Mouse (Mus musculus): ENCODE data around the gene Stau1. TPM values are rescaled to one million over a fixed set of nuclear protein-coding genes. Genes with fewer than 3 reads are reported as not detected.

Gene Stau1
- polyA plus RNA-seq, 1 experiment from 2014 or later = 124 TPM

DNA sequence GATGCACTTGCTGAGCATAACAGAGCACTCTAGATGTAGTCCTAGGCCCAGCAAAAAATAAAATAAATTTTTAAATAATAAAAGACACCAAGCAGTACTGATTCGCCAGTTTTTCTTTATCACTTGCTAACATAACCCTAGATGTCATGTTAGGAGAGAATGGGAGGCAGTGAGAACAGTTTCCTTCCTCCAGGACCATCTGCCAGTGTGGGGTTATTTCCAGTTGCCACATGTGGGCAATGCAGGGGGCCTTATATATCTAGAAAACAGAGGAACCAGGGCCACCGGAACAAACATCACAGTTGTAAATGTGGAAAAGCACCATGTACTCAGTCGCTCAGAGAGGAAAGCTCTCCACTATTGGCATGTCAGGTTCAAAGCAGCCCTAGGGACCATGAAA is 18.6 kb downstream of the Stau1 start:
- Histone ChIP-seq H3K4me3 (no peak overlapping the region), H3K9me3 (no peaks in the 10 kb centered on the region), H3K27me3 (no peaks in the 10 kb centered on the region), H3K36me3 (no peaks in the 10 kb centered on the region), H3K9ac (replicated peaks) (no peak overlapping the region), H3K4me2 (replicated peaks) (no peak overlapping the region), H3K27ac (replicated peaks) (no peak overlapping the region), H3K4me1 (peaks cover 13% of the 10 kb centered on the region; the same call in 1 of the 2 replicates)
- WGBS = 88% methylated on average over 3 of the region's 3 CpGs
- ATAC-seq (replicated peaks) = no peak

DNA sequence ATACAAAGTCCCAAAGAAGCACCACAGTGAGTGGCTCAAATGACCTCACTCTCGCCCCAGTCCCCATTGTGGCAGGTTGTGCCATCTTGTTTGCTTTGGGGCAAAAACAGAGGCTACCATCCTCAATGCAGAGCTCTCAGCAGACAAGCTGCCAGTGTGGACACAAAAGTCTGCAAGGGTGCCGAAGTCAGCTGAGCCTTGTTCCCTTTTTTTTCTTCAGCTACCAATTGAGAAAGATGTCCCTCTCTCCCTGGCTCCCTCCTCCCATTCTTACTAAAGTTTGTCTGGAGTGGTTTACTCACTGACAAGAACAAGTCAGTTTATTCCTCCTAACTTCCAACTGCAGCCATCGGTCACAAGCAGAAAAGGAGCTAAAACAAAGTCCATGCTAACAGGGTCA is 19.7 kb downstream of the Stau1 start:
- H3K9me3 ChIP-seq = no peaks in the 10 kb centered on the region
- no peak for ATAC-seq (replicated peaks)
- H3K27me3 ChIP-seq = no peaks in the 10 kb centered on the region
- H3K36me3 ChIP-seq = no peaks in the 10 kb centered on the region
- peaks cover 13% of the 10 kb centered on the region; the same call in 1 of the 2 replicates for H3K4me1 ChIP-seq
- 76% methylated on average over 3 of the region's 3 CpGs for WGBS
- H3K4me2 ChIP-seq (replicated peaks) = no peak overlapping the region
- H3K4me3 ChIP-seq = no peak overlapping the region
- no peak overlapping the region for H3K9ac ChIP-seq (replicated peaks)
- no peak overlapping the region for H3K27ac ChIP-seq (replicated peaks)

DNA sequence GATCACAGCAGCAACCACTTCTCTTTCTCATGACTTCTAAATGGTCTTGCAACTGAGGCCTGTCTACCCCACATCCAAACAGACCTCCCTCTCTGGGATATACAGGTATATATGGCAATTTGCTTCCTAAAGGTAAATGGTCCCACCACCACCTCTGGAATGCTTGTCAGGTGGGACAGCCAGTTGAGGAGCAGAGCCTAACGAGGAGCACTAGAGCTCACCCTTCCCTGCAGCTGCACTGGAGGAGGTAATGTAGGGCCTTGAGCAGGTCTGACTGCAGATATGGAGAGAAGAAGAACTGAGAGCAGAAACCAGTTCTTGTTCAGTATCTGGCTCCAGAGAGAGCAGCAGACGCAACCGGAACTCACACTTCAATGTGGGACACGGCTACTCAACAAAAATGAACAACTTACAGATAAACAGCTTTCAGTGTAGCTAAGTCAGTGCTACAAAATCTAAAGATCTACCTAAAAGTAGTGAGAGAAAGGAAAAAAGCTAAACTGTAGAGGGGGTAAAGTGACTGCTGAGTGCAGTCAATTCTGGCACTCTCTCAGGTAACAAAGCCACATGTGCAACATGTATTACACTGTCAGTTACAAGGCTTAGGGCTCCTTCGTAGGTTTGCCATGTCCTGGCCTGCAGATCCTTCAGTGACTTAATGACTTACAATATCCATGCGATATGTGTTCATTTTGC is 21.8 kb downstream of the Stau1 start:
- Histone ChIP-seq H3K4me3 (no peak overlapping the region), H3K4me1 (peaks cover 13% of the 10 kb centered on the region; the same call in 1 of the 2 replicates), H3K36me3 (no peaks in the 10 kb centered on the region), H3K27ac (replicated peaks) (no peak overlapping the region), H3K9me3 (no peaks in the 10 kb centered on the region), H3K9ac (replicated peaks) (no peak overlapping the region), H3K27me3 (no peaks in the 10 kb centered on the region), H3K4me2 (replicated peaks) (no peak overlapping the region)
- 86% methylated on average over 6 of the region's 6 CpGs for WGBS
- no peak for ATAC-seq (replicated peaks)

DNA sequence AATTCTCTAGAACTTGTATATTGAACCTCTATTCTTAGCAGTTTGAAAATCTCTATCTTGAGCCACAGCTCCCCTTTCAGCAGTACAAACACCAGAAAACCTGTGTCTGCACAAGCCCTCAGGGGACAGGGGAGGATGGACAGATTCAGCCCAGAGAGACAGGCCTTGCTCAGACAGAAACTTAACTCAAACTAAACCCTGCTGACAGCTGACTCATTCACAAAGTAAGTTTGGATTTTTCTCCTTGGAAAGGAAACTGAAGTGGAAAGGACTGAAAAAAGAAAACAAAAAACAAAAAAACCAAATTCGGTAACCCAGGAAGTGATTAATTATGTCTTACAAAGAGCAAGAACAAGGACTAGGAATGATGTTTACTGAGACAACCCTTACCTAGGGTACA is 22.9 kb downstream of the Stau1 start:
- 70% methylated on average over 1 of the region's 1 CpGs for WGBS
- peaks cover 13% of the 10 kb centered on the region; the same call in 1 of the 2 replicates for H3K4me1 ChIP-seq
- no peak overlapping the region for H3K9ac ChIP-seq (replicated peaks)
- H3K36me3 ChIP-seq = no peaks in the 10 kb centered on the region
- H3K9me3 ChIP-seq = no peaks in the 10 kb centered on the region
- ATAC-seq (replicated peaks) = no peak
- H3K4me3 ChIP-seq = no peak overlapping the region
- H3K27me3 ChIP-seq = no peaks in the 10 kb centered on the region
- no peak overlapping the region for H3K27ac ChIP-seq (replicated peaks)
- H3K4me2 ChIP-seq (replicated peaks) = no peak overlapping the region

DNA sequence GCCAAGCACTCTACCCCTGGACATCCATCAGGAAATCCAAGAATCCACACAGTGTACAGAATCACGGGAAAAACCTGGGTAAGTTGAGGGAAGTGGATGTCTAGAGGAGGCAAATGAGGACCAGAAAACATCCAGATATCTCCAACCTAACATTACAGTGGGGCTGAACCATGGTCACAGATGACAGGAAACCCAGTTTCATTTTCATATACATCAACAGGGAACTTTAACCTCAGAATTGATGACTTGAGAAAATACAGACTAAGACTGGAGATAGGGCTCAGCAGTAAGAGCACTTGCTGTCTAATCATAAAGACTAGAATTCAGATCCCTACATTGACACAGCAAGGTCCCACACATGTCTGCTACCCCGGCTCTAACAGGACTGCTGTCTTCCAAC is 31.3 kb downstream of the Stau1 start:
- no peak overlapping the region for H3K27ac ChIP-seq (replicated peaks)
- no peak overlapping the region for H3K9ac ChIP-seq (replicated peaks)
- H3K27me3 ChIP-seq = no peaks in the 10 kb centered on the region
- H3K4me3 ChIP-seq = no peak overlapping the region
- no peaks in the 10 kb centered on the region for H3K4me1 ChIP-seq
- no peaks in the 10 kb centered on the region for H3K9me3 ChIP-seq
- H3K36me3 ChIP-seq = peaks cover 10% of the 10 kb centered on the region
- no peak for ATAC-seq (replicated peaks)
- WGBS = 90% methylated on average over 2 of the region's 2 CpGs
- no peak overlapping the region for H3K4me2 ChIP-seq (replicated peaks)

DNA sequence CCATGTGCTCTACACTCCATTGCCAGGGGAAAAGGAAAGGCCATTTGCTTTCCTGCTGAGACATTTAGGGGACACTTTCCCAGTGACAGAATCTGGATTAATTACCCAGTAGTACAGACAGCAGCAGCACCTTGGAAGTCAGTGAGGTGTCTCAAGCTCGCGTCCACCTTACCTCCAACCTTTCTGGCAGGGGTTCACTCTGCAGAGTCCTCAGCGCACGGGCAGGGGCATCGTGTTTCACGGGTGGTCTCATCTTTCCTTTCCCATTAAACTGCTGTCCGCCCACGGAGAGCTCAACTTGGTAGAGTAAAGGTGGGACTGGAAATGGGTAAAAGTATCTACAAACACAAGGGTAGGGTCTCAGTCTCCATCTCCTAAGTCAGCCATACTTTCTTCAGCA is 32.8 kb downstream of the Stau1 start:
- H3K27me3 ChIP-seq = no peaks in the 10 kb centered on the region
- H3K4me2 ChIP-seq (replicated peaks) = no peak overlapping the region
- peaks cover 16% of the 10 kb centered on the region for H3K36me3 ChIP-seq
- H3K27ac ChIP-seq (replicated peaks) = no peak overlapping the region
- 96% methylated on average over 8 of the region's 8 CpGs for WGBS
- H3K4me1 ChIP-seq = no peaks in the 10 kb centered on the region
- H3K9me3 ChIP-seq = no peaks in the 10 kb centered on the region
- no peak overlapping the region for H3K9ac ChIP-seq (replicated peaks)
- H3K4me3 ChIP-seq = no peak overlapping the region
- no peak for ATAC-seq (replicated peaks)

DNA sequence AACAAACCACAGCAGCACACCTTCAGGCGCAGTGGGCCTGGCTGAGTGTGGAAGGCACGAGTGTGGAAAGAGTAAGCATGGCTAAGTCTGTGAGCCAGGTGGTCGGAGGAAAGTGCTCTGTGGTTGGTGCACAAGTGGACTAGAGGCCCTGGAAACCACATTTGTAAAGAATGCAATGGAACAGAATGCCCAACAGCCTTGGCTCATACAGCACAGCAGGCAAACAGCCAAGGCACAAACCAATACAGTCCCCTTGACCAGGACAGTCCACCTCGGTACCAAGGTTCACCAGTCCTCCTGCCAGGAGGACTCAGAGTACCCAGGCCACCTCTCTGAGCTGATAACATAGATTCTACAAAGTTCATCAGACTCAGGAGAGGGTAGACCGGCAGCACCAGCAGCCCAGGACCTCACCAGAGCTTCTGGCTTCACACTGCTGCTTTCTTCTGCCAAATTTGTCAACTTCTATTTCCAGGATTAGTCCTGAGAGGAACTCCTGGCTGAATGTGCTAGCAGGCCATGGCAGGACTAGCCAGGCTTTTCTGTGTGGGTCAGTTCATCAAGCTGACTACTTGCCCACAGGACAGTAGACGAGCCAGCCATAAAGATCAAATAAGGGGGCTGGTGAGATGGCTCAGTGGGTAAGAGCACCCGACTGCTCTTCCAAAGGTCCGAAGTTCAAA is 35.3 kb downstream of the Stau1 start:
- Histone ChIP-seq H3K27me3 (no peaks in the 10 kb centered on the region), H3K4me3 (no peak overlapping the region), H3K9ac (replicated peaks) (no peak overlapping the region), H3K4me2 (replicated peaks) (no peak overlapping the region), H3K27ac (replicated peaks) (no peak overlapping the region), H3K9me3 (no peaks in the 10 kb centered on the region), H3K36me3 (peaks cover 21% of the 10 kb centered on the region), H3K4me1 (no peaks in the 10 kb centered on the region)
- 87% methylated on average over 8 of the region's 8 CpGs for WGBS
- no peak for ATAC-seq (replicated peaks)

DNA sequence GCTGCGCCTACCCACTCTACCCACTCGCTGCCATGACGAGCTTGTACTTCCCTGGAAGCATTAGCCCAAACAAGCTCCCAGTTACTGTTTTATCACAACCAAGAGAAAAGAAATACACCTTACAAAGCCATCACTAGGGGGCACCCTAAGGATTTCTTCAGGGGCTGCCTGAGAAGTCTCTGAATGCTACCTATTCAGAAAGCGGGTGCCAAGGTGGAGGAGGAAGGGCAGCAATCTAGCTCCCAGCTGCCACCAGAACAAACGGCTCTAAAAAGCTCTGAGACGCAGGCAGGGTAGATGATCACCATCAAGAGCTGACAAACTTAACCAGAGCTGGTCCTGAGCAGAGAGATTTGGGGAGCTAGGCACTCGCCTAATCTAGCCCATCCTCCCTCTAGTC is 39.3 kb downstream of the Stau1 start:
- Histone ChIP-seq H3K4me2 (replicated peaks) (no peak overlapping the region), H3K27ac (replicated peaks) (no peak overlapping the region), H3K4me3 (no peak overlapping the region), H3K9ac (replicated peaks) (no peak overlapping the region), H3K9me3 (no peaks in the 10 kb centered on the region), H3K4me1 (0 out of 2 replicates have a peak, but pooled peaks cover under 1% of the 10 kb centered on the region), H3K36me3 (peaks cover 56% of the 10 kb centered on the region), H3K27me3 (no peaks in the 10 kb centered on the region)
- 66% methylated on average over 7 of the region's 7 CpGs for WGBS
- ATAC-seq (replicated peaks) = no peak

DNA sequence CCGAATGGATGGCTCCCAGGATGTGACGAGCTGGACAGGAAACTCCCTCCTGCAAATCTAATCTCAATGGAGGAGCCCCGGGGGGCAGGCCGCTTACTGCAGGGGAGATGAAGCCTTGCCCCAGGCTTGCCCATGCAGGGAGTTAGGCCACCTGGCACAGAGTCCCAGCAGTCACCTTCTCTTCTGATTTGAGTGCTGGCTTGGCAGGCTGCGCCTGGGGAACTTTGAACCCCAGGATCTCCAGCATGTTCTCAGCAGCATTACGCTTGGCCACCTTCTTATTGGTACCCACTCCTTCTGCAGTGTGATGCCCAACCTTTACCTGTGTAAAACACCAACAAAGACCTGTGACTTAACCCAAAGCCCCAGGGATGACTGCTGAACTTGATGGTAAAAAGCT is 43.9 kb downstream of the Stau1 start:
- Histone ChIP-seq H3K9ac (replicated peaks) (no peak overlapping the region), H3K9me3 (no peaks in the 10 kb centered on the region), H3K27ac (replicated peaks) (no peak overlapping the region), H3K4me2 (replicated peaks) (no peak overlapping the region), H3K4me1 (peaks cover 10% of the 10 kb centered on the region), H3K4me3 (no peak overlapping the region), H3K36me3 (peaks cover 80% of the 10 kb centered on the region), H3K27me3 (no peaks in the 10 kb centered on the region)
- 82% methylated on average over 6 of the region's 6 CpGs for WGBS
- ATAC-seq (replicated peaks) = no peak

DNA sequence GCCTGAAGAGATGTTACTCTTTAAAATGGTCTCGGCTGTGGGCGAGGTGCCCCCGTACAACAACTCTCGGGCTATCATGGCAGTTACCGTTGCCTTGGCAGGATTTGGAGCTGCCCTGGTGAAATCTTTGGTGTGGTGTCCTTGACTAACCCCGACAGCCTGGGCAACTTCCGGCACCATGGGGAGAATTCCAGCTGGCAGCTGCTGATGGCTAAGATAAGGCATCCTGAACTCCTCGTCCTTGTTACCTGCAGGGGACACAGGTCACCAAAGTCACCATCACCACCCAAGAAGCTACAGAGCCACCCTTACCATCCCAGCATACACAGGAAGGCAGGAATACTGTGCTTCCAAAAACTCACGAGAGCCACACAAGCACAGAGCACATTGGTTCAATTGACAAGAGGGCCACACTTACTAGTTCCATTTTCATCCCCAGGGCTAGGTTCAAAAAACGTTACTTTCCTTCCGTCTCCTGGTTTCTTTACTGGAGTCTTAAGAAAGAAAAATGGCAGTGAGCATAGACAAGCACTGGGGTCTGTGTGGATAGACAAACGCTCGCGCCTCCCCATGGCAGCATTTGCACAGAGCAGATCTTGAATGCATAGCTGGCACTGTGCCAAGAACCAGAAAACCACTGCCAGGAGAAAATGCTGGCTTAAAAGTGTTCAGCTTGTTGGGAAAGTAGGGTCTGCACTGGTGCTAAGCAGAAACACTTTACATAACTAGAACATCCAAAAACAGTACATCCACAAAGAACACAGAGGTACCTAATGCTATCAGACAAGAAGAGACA is 45.0 kb downstream of the Stau1 start:
- peak; percentile 61 for ATAC-seq (replicated peaks)

DNA sequence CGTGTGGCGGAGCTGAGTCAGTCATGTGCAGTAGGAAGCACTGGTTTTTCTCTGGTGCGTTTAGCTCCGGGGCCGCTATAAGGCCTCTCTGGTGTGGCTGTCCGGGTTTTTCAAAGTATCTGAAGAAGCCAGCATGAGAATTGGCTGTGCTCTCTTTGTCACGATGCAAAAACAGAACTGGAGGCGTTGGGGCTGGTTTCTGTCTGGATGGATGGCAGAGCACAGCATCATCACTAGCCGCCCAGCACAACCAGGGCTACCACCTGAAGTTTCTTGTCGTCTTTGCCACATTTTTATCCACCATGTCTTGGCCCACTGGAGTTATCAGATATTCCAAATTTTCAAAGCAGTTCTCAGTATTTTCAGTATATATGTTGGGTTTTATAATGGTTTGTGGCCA is 47.2 kb downstream of the Stau1 start:
- Histone ChIP-seq H3K4me2 (replicated peaks) (no peak overlapping the region), H3K9ac (replicated peaks) (no peak overlapping the region), H3K36me3 (peaks cover 87% of the 10 kb centered on the region), H3K27ac (replicated peaks) (no peak overlapping the region), H3K4me1 (peaks cover 10% of the 10 kb centered on the region), H3K9me3 (no peaks in the 10 kb centered on the region), H3K27me3 (no peaks in the 10 kb centered on the region), H3K4me3 (no peak overlapping the region)
- 90% methylated on average over 10 of the region's 10 CpGs for WGBS
- ATAC-seq (replicated peaks) = no peak

More for the DNA sequence above, 45.0 kb downstream of the Stau1 start:
- Histone ChIP-seq H3K36me3 (peaks cover 87% of the 10 kb centered on the region), H3K4me1 (peaks cover 10% of the 10 kb centered on the region), H3K4me3 (no peak overlapping the region), H3K27ac (replicated peaks) (peak overlapping the region; percentile 28; the same call in 1 of the 2 replicates), H3K4me2 (replicated peaks) (no peak overlapping the region), H3K27me3 (no peaks in the 10 kb centered on the region), H3K9me3 (no peaks in the 10 kb centered on the region), H3K9ac (replicated peaks) (no peak overlapping the region)
- 66% methylated on average over 14 of the region's 14 CpGs for WGBS

DNA sequence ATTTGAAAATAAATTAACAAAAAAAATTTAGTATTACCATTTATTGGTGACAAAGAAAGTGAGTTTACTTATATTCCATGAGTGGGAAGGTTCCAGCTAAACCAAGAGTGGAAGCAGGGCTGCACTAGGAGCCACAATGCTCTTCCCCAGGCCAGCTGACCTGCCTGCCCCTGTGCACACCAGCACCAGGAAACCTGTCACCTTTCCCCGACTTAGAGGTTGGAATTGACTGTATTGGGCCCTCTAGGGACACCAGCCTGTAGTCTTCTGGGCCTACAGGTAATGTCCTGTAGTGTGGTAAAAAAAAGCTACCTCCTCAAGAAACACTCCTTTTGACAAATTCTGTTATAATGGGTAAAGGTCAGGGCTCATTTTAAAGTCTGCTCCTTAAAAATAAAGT is 47.9 kb downstream of the Stau1 start:
- H3K27ac ChIP-seq (replicated peaks) = no peak overlapping the region
- ATAC-seq (replicated peaks) = no peak
- H3K4me1 ChIP-seq = peaks cover 10% of the 10 kb centered on the region
- H3K36me3 ChIP-seq = peaks cover 89% of the 10 kb centered on the region
- H3K9ac ChIP-seq (replicated peaks) = no peak overlapping the region
- WGBS = 84% methylated on average over 1 of the region's 1 CpGs
- H3K9me3 ChIP-seq = no peaks in the 10 kb centered on the region
- no peaks in the 10 kb centered on the region for H3K27me3 ChIP-seq
- no peak overlapping the region for H3K4me3 ChIP-seq
- no peak overlapping the region for H3K4me2 ChIP-seq (replicated peaks)

All from forebrain, embryonic 15.5 days (tissue).